Mouse (Mus musculus) E14TG2a.4 (cell line): ENCODE measurements around the gene Bpifa6.
"Not testable (repeated sequence)": the region's sequence is repeated elsewhere in the genome, so short reads cannot be mapped to it uniquely, and the experiment has no call there.

Experiments used
- H3K27me3 ChIP-seq: 2 replicates; pipeline ENCODE4 v1.6.1; 2014; ENCODE audit warnings: low read length, control low read depth; ENCODE audit not compliant: insufficient read depth
- H3K36me3 ChIP-seq: 2 replicates; pipeline ENCODE4 v1.6.1; 2014; ENCODE audit warnings: low read length, control low read depth; ENCODE audit not compliant: insufficient read depth
- H3K4me1 ChIP-seq: replicated peaks from 2 replicates; pipeline ENCODE4 v1.6.1; 2014; ENCODE audit warnings: low read depth, low read length, control low read depth
- H3K4me3 ChIP-seq: replicated peaks from 2 replicates; pipeline ENCODE4 v1.5.1; 2014; ENCODE audit warnings: mild to moderate bottlenecking, low read length
- H3K9me3 ChIP-seq: 2 replicates; pipeline ENCODE4 v1.6.1; 2014; ENCODE audit warnings: low read length, control low read depth
- CTCF ChIP-seq: conservative IDR thresholded peaks from 2 replicates; pipeline ENCODE4 v1.5.1; 2014; ENCODE audit warnings: low read length
- NANOG ChIP-seq: IDR thresholded peaks from 2 replicates; pipeline ENCODE4 v1.6.1; 2014; ENCODE audit warnings: borderline replicate concordance, low read length, mixed read lengths
- POU5F1 ChIP-seq: IDR thresholded peaks from 2 replicates; pipeline ENCODE4 v1.6.1; 2014; ENCODE audit warnings: low read length, borderline replicate concordance

Bpifa6 gene

GRCm38 (mm10) chr2:154006331-154006730 is 31.6 kb downstream of the Bpifa6 start:
- no peak overlapping the region for H3K4me3 ChIP-seq
- no peaks in the 10 kb centered on the region for H3K27me3 ChIP-seq
- no peaks in the 10 kb centered on the region for H3K36me3 ChIP-seq
- TF ChIP-seq NANOG (no peak), CTCF (0 out of 2 replicates have a peak, but pooled peaks have one; percentile 17)
- H3K4me1 ChIP-seq = peaks cover 5% of the 10 kb centered on the region; the same call in 1 of the 2 replicates
- no peaks in the 10 kb centered on the region for H3K9me3 ChIP-seq

- Histone ChIP-seq H3K36me3 (no peaks in the 10 kb centered on the region), H3K27me3 (no peaks in the 10 kb centered on the region), H3K4me3 (no peak overlapping the region), H3K4me1 (peaks cover 5% of the 10 kb centered on the region; the same call in 1 of the 2 replicates), H3K9me3 (no peaks in the 10 kb centered on the region)
- no peak for TF ChIP-seq NANOG
- no peak for TF ChIP-seq POU5F1
Measured at GRCm38 (mm10) chr2:154007381-154007780, 32.6 kb downstream of the Bpifa6 start.

GRCm38 (mm10) chr2:154007965-154008364 is 33.2 kb downstream of the Bpifa6 start, which contains the start of gene Bpifa2:
Gene Bpifa2, plus strand, starts transcription at chr2:154008265.
- no peaks in the 10 kb centered on the region for H3K36me3 ChIP-seq
- H3K4me3 ChIP-seq = no peak within 1 kb of the TSS
- TF ChIP-seq NANOG (no peak), POU5F1 (no peak), CTCF (no peak)
- H3K4me1 ChIP-seq = peaks cover 5% of the 10 kb centered on the region; the same call in 1 of the 2 replicates
- H3K27me3 ChIP-seq = no peaks in the 10 kb centered on the region
- no peaks in the 10 kb centered on the region for H3K9me3 ChIP-seq

- H3K4me1 ChIP-seq = no peaks in the 10 kb centered on the region
Measured at GRCm38 (mm10) chr2:154017990-154018389, 43.2 kb downstream of the Bpifa6 start.

GRCm38 (mm10) chr2:154024676-154025075 is 49.9 kb downstream of the Bpifa6 start:
- not testable (repeated sequence) for H3K27me3 ChIP-seq, H3K4me1 ChIP-seq

More at GRCm38 (mm10) chr2:154017990-154018389, 43.2 kb downstream of the Bpifa6 start:
- no peaks in the 10 kb centered on the region for H3K9me3 ChIP-seq
- TF ChIP-seq NANOG (no peak), CTCF (no peak), POU5F1 (no peak)
- H3K36me3 ChIP-seq = no peaks in the 10 kb centered on the region
- no peak overlapping the region for H3K4me3 ChIP-seq
- H3K27me3 ChIP-seq = no peaks in the 10 kb centered on the region

GRCm38 (mm10) chr2:154038932-154039331 is 64.2 kb downstream of the Bpifa6 start:
- Histone ChIP-seq H3K4me1 (no peaks in the 10 kb centered on the region), H3K4me3 (no peak overlapping the region), H3K27me3 (no peaks in the 10 kb centered on the region), H3K36me3 (no peaks in the 10 kb centered on the region), H3K9me3 (peaks cover 6% of the 10 kb centered on the region; the same call in 1 of the 2 replicates)
- TF ChIP-seq NANOG (no peak), POU5F1 (no peak), CTCF (peak; percentile 69)

More at GRCm38 (mm10) chr2:154024676-154025075, 49.9 kb downstream of the Bpifa6 start:
- H3K4me3 ChIP-seq, H3K36me3 ChIP-seq: not testable (repeated sequence)
- H3K9me3 ChIP-seq = peaks cover 32% of the 10 kb centered on the region

GRCm38 (mm10) chr2:154044743-154045142 is 70.0 kb downstream of the Bpifa6 start:
- 0 out of 2 replicates have a peak, but pooled peaks cover 4% of the 10 kb centered on the region for H3K9me3 ChIP-seq
- H3K36me3 ChIP-seq = no peaks in the 10 kb centered on the region
- H3K4me1 ChIP-seq = no peaks in the 10 kb centered on the region
- TF ChIP-seq NANOG = no peak
- no peak for TF ChIP-seq CTCF
- TF ChIP-seq POU5F1 = no peak
- no peaks in the 10 kb centered on the region for H3K27me3 ChIP-seq
- H3K4me3 ChIP-seq = no peak overlapping the region
